Mouse (Mus musculus): ENCODE results near the gene Phox2b.
A peak's percentile ranks its signal among the peaks of the same experiment; 100 is the strongest.

Gene Phox2b

DNA sequence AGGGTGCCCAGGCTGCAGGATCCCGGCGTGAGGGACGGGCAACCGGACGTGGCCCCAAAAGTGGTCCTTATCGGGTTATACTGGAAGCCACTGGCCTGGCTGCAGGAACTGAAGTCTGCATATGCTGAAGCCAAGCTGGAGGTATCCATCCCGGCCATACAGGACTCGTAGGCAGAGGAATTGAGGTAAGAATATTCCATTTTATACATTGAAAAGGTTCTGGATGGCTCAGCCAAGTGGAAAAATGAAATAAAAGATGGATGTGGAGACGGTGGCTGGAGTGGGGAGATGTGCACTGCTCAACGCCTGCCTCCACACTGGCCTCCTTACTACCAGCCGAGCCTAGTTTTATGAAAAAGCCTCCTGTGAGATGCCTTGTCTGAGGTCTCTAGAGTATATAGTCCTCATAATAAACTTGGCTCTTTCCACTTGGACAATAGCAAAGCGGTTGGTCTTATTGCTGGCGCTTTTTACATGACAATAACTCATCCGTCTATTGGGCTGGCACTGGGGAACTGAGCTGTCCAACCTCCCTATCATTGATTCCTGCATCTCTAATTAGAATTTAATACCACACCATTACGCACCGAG lies at the start of gene Phox2b:
Gene Phox2b (minus strand): TSS at position 569 of the 591 bp plus-strand sequence.
- DNase-seq (ENCODE audit: low read depth): no peak

- DNase-seq (ENCODE audit: low read depth): no peak
These were observed 43.5 kb upstream of the Phox2b start for GRCm38 (mm10) chr5:67142622-67143021.

DNA sequence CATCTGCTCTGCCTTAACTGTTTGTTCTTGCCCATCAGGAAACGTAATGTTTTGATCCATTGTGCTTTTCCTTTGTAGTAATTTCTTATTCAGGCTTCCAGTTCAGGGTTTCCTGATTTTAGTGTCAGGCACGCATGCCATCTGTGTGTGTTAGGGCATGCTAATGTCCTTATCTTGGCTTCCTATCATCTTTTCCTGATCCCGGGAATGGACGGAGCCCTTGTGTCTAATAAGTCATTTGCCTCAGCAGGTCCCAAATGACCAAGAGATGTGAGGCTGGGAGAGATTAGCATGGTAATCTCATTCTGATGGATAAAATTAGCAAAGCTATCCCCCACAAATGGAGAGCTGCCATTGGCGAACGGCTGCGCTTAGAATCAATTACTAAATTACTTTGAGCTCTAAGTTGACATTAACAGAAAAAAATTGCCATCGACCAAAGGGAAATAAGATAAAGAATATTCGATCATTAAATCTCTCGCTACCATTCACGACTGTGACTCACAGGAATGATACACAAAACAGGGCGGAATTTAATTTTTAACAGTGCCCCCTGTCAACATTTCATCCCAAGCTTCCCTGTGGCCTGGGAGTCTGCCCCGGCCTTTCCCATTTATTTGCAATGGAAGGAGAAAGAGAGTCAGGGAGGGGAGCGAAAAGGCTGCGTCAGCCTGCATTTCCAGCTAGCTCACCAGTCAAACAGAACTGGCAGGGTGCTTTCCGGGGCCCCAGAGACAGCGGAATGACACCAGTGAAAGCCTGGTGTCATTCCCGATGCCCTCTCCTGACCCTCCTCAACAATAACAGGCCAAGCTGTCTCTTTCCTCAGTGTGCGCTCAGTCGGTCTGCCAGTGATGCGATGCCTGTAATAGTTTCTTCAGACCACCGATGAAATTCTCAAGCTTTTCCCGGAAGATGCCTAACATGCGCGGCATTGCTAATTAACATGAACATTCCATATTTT lies 40.2 kb upstream of the Phox2b start:
- no peak for DNase-seq (ENCODE audit: low read depth)

DNA sequence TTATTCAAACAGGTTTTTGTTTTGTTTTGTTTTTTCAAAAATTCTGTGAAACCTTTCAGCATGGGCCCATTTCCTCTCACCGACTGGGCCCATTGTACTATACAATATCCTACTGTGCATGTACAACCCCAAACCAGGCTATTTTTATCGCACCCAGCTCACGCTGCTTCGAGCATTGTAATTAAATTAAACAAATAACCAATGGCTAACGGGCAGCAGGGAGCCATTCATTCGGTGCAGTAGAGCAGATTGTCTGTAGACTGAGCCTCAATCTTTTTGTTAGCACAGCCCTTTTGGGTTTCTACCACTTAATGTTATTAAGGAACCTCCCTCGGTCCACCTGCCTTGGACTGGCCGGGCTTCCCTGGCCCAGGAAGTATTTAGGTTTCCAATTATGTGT lies 39.5 kb upstream of the Phox2b start:
- DNase-seq (ENCODE audit: low read depth): no peak

- peak; percentile 7 for DNase-seq (ENCODE audit: low read depth)
These were observed 35.6 kb upstream of the Phox2b start for GRCm38 (mm10) chr5:67134698-67135097.

GRCm38 (mm10) chr5:67131671-67132070 lies 32.6 kb upstream of the Phox2b start:
- no peak for DNase-seq (ENCODE audit: low read depth)

DNA sequence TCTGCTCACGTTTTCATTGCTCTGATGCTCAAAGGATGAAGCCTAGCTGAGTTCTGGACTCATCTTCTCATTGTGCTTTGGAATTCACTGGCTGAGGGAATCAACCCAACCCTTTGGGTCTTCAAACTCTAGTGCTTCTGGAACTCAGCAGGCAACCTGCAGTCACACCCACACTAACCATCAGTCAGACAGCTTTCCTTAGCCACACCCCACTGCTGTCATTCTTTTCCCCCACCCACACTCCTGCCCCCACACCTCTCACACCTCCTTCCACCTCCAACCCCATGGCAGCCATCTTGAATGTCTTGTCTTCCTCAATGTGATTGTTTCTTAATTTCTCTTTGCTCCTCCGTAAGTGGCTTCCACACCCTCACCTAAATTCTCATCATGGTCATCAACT lies 7.2 kb upstream of the Phox2b start:
- no peak for DNase-seq (ENCODE audit: low read depth)

DNA sequence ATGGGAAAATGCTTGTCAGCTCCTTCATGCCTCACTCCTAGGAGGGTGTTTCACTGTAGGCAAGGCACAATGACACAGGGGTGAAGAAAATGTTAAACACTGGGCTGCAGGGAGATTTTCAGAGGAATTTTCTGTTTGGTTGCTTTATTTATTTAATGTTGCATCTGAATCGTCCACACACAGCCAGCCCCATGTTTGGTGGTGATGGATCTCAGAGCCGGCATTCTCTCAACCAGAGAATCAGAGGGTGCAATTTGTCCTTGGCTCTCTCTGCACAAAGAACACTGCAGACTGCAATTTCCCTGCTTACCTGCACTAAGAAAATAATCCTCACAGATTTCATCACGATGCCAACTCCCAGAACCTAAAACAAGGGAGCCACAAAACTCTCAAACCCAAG lies 3.9 kb upstream of the Phox2b start:
- DNase-seq (ENCODE audit: low read depth): no peak

- no peak for DNase-seq (ENCODE audit: low read depth)
These were observed 2.9 kb upstream of the Phox2b start for GRCm38 (mm10) chr5:67101793-67102600.

DNA sequence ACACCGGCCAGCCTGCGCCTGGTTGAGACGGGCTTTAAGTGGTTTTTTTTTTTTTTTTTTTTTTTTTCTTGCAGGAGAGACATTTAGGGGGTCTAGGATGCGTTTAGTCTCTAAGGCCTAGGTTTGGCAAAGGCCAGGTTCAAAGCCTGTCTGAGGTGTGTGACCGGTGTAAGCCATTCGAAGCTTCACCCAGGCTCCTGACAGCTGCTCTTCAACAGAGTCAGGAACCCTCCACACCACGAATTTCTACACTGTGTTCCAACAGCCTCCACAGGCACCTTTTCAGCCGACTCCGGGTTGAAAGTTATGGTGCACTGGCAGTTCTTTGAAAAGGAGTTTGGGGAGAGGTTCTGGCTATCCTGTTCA lies 2.3 kb upstream of the Phox2b start:
- no peak for DNase-seq (ENCODE audit: low read depth)

GRCm38 (mm10) chr5:67100564-67101394 lies 1.7 kb upstream of the Phox2b start:
- no peak for DNase-seq (ENCODE audit: low read depth)

- no peak for DNase-seq (ENCODE audit: low read depth)
These were observed 531 bp upstream of the Phox2b start for GRCm38 (mm10) chr5:67099393-67100271.

GRCm38 (mm10) chr5:67098051-67098732 lies 909 bp downstream of the Phox2b start:
- no peak for DNase-seq (ENCODE audit: low read depth)

GRCm38 (mm10) chr5:67097106-67098050 lies 1.7 kb downstream of the Phox2b start:
- no peak for DNase-seq (ENCODE audit: low read depth)

- DNase-seq (ENCODE audit: low read depth): no peak
These were observed 2.7 kb downstream of the Phox2b start for GRCm38 (mm10) chr5:67096378-67096771.

GRCm38 (mm10) chr5:67095651-67096377 lies 3.3 kb downstream of the Phox2b start:
- DNase-seq (ENCODE audit: low read depth): no peak

DNA sequence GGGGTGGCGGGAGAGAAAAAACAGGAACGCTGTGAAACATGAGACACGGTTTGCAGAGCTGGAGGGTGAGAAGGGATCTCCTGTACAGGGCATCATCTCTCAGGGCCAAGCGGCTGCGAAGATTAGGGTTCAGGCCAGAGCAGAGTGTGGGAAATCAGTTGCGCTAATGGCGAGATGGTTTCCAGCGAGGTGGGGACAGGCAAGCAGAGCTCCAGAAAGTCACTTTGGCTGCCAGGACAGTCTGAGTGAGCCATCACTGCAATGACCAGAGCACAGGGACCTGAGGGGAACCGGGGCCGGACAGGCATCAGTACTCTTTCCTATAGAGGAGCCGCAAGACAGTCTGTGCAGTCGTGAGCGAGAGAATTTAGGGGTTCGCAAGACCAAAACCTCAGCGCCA lies 3.9 kb downstream of the Phox2b start:
- no peak for DNase-seq (ENCODE audit: low read depth)

- no peak for DNase-seq (ENCODE audit: low read depth)
These were observed 5.1 kb downstream of the Phox2b start for GRCm38 (mm10) chr5:67093991-67094390.

Measured in NIH3T3 (cell line).